Mouse (Mus musculus): Measurements from ENCODE around the gene Dnaja3.

Gene Dnaja3

DNA sequence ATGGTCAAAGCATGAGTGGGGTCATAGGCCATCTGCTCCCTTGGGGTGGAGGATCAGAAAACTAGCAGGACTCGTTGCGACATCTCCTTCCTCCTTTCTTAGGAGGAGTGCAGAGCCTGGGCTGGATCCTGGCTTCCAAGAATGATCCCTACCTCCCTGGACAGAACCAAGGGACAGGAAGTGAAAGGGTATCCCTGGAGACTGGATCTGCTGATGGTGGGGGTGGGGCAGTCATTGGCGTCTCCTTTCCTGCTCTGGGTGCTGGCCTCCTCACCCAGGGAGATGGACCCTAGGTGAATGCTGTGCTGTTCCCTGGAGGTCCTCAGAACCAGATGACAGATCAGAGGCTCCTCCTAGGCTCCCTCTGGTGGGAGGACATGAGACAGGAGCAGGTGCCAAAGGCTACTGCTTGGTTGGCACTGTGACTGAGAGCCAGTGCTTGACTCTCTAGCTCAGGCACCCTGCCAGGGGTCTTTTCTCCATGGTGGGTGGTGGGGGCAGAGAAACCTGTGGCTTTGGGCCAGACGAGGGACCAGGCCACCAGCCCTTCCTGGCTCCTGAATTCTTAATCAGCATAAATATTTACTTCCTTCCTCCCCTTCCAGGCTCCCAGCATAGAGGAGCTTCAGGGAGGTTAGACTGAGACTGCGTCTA, 33.2 kb upstream of the Dnaja3 start:
- peak in 1 of 2 experiments; percentile 33 for DNase-seq (ENCODE audit: low spot score in 2 of 2)

DNA sequence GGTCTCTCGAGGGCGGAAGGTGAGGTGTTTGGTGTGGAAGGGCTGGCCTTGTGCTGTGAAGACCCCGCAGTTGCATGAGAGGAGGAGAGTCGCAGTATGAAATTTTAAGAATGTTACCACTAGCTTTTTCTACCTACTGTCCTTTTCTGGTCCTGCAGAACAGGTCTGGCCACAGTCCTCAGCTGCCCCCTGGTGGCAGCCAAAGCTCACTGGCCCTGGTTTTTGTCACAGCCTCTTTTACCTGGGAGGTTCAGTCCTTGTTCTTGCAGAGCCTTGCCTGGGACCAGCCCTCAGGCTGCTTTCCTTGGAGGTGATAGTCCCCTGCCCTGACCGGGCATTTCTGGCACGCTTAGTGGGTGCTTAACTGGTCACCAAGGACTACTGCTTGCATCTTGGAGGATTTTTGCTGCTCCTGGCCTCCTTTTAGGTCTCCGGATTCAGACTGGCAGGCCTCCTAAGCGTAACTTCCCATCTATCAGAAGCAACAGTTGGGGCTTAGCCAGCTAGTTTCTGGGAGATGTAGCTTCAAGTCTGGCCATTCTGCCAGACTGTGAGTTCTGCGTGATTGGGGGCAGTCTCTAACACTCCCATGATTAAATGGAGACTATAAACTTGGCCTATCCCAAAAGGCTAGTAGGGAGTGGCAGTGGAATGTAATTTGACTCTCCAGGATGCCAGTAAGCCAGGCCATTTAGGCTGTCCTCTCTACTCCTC, 31.8 kb upstream of the Dnaja3 start:
- DNase-seq (ENCODE audit: low spot score in 2 of 2), result peak; percentile 81 to 87

DNA sequence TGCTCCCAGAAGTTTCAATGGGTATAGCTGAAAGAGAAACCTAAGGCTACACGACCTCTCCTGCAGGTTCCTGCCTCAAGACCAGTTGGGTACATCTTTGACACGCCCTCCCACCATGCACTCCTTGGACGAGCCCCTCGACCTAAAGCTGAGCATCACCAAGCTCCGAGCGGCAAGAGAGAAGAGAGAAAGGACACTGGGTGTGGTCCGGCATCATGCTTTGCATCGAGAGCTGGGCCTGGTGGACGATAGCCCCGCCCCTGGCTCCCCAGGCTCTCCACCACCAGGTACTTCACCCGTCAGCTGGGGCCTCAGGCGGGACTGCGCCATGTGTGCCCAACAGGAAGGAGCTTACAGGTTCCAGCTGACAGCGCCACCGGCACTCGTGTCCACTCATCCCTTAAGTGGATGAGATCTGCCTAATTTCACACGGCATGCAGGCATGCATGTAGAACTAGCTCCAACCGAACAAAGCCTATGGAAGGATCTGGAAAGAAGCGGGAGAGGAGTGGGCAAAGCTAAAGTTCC, 31.2 kb upstream of the Dnaja3 start:
- DNase-seq (ENCODE audit: low spot score in 2 of 2), result no peak

DNA sequence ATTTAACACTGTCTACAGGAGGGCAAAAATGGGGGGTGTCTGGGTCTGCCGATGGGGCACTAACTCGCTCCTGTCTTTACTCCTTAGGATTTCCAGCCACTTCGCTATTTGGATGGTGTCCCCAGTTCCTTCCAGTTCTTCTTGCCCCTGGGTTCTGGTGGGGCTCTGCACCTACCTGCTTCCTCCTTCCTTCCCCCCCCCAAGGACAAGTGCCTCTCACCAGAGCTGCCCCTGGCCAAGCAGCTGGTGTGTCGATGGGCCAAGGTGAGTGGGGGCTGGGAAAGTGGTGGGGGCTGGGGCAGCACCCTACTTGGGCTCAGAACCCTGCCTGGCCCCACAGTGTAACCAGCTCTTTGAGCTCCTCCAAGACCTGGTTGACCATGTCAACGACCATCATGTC, 28.6 kb upstream of the Dnaja3 start:
- DNase-seq (ENCODE audit: low spot score in 2 of 2), result no peak

DNA sequence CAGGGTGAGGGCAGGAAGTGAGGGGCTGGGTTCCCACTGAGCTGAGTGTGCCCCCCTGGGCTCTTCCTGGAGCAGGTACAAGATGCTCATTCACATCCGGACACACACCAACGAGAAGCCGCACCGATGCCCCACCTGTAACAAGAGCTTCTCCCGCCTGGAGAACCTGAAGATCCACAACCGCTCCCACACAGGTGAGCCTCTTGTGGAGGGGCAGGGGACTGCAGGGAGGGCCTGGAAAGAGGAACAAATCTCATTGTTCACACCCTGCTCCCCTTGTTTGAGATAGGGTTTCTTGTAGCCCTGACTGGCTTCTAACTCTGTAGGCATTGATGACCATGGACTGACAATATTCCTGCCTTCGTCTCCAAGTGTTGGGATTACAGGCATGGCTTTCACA, 28.1 kb upstream of the Dnaja3 start:
- DNase-seq (ENCODE audit: low spot score in 2 of 2), result no peak

DNA sequence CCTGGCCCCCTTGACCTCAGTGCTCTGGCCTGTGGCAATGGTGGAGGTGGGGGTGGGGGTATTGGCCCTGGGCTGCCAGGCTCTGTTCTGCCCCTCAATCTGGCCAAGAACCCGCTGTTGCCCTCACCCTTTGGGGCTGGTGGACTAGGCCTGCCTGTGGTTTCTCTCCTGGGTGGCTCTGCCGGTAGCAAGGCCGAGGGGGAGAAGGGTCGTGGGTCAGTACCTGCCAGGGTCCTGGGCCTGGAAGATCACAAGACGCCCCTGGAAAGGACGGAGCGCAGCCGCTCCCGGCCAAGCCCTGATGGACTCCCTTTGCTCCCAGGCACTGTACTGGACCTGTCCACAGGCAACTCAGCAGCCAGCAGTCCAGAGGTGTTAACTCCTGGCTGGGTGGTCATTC, 26.1 kb upstream of the Dnaja3 start:
- no peak for DNase-seq (ENCODE audit: low spot score in 2 of 2)

GRCm38 (mm10) chr16:4614639-4615038, 25.1 kb upstream of the Dnaja3 start:
- DNase-seq (ENCODE audit: low spot score in 2 of 2), result no peak

DNA sequence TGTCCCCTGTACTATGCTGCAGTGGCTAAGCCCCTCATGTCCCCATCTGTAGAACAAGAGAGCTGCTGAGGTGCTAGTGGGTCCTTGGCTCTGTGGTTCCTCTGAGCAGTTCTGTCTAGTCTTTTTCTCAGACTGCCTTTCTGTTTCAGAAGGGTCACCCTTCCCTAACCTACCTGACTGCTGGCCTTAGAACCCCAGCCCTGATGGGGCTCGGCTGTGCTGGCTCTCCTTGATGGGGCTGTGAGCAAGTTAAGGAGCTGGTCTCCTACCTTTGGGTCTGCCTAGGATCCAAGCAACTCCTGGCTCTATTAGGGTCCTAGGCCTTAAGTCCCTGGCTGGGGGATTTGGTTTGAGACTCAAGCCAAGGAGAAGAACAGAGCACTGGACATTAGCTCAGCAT, 24.5 kb upstream of the Dnaja3 start:
- no peak for DNase-seq (ENCODE audit: low spot score in 2 of 2)

- no peak for DNase-seq (ENCODE audit: low spot score in 2 of 2)
These were observed 23.0 kb upstream of the Dnaja3 start for GRCm38 (mm10) chr16:4616829-4617228.

DNA sequence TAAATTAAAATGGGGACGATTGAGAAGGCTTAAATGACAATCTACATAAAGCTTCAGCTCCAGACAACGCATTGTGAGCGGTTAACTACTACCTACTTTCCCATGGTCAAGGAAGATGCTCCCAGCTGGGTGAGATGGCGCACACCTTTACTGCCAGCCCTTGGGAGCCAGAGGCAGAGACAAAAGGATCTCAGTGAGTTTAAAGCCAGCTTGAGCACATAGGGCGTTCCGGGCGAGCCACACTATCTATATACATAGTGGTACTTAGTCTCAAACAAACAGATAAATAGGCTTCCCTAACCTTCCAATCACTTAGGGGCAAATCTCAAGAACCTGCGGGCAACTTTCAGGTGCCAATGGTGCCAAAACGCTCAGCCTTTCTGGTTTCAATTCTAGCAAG, 15.7 kb upstream of the Dnaja3 start:
- DNase-seq (ENCODE audit: low spot score in 2 of 2), result no peak

DNA sequence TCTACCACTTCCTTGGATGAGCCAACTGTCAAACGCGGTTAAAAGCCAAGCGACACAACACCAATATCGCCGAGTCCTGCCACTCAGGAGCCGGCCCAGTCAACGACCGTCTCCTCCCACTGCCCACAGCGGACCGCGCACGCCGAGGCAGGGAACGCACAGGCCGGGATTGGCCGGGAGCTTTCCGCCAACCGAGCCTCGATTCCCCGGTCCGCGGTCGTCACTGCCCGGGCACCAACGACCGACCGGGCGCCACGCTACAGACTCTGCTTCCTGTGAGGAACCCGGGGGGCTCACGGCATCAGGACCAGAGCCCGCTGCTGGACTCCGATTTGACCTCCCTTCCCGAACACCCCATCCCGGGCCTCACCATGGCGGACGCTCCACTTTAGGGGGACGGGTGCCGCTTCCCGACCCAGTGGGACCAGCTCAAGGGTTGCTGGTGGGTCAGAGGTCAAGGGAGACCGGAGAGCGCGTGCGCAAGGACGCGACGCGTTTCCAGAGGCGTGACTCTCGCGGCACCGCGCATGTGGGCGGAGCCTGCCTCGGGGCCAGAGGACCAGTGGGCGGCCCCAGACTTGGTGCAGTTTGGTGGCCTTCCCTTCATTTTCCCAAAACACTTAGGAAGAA, 15.2 kb upstream of the Dnaja3 start, which contains the start of gene Pam16:
Gene Pam16, minus strand, starts transcription at position 508 of the 630 bp plus-strand sequence.
- DNase-seq (ENCODE audit: low spot score in 2 of 2), result peak; percentile 92 to 94

GRCm38 (mm10) chr16:4627105-4627504, 12.7 kb upstream of the Dnaja3 start:
- no peak for DNase-seq (ENCODE audit: low spot score in 2 of 2)

- DNase-seq (ENCODE audit: low spot score in 2 of 2), result no peak
These were observed 10.8 kb upstream of the Dnaja3 start for GRCm38 (mm10) chr16:4628898-4629419.

GRCm38 (mm10) chr16:4629950-4630349, 9.8 kb upstream of the Dnaja3 start:
- peak; percentile 73 to 80 for DNase-seq (ENCODE audit: low spot score in 2 of 2)

DNA sequence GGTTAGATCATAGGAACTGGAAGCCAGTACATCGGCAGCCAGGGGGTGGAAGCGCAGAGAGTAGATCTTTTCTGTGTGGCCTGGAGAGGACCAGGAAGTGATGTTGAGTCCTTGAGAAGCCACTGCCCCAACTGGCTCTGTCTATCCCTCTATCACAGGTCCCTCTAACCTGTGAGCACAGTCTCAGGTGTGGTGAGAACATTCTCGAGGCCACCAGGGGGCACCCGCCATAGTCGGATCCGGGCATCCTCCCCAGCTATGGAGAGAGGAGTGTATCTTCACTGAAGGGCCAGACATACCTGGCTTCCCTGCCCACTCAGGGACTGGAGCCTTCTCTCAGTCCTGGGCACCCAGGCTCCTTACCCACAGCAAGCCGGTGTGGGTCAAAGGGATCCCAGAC, 7.7 kb upstream of the Dnaja3 start:
- DNase-seq (ENCODE audit: low spot score in 2 of 2), result no peak

DNA sequence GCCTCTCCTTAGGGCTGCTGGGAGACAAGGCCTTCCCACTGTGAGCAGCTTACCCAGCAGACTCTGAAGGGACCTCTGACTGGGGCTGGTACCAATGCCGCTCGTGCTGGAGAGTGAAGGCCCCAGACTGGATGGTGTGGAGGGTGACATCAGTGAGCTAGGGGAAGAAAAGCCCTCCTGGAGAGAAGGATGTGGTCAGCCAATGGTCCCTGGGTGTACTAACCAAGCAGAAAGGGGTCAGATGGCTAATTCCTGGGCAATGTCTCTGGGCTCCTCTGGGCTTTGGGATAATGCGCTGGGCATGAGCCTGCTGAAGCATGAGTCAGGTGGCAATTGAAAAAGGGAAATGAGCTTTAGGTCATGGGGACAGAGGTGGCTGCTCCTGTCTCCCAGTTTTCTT, 6.1 kb upstream of the Dnaja3 start:
- DNase-seq (ENCODE audit: low spot score in 2 of 2), result no peak

- no peak for DNase-seq (ENCODE audit: low spot score in 2 of 2)
These were observed 5.1 kb upstream of the Dnaja3 start for GRCm38 (mm10) chr16:4634681-4635080.

DNA sequence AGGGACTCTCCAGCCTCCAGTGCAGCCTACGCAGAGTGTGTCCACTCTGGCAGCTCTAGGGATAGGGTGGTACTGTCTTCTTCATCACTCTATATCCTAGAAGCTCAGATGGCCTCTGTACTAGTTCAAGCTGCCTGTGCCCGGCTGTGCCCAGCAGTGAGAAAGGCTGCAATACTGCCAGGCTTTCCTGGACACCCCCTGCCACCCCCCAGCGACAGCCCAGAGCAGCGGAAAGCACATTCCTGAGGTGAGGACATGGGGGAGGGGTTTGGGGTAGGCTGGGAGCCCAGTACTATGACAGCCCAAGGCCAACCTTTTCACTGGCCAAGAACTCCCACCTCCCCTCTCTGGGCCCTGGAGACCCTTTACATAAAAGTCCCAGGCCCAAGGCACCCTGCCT, 4.0 kb upstream of the Dnaja3 start:
- DNase-seq (ENCODE audit: low spot score in 2 of 2), result no peak

- no peak for DNase-seq (ENCODE audit: low spot score in 2 of 2)
These were observed 848 bp upstream of the Dnaja3 start for GRCm38 (mm10) chr16:4638891-4639390.

DNA sequence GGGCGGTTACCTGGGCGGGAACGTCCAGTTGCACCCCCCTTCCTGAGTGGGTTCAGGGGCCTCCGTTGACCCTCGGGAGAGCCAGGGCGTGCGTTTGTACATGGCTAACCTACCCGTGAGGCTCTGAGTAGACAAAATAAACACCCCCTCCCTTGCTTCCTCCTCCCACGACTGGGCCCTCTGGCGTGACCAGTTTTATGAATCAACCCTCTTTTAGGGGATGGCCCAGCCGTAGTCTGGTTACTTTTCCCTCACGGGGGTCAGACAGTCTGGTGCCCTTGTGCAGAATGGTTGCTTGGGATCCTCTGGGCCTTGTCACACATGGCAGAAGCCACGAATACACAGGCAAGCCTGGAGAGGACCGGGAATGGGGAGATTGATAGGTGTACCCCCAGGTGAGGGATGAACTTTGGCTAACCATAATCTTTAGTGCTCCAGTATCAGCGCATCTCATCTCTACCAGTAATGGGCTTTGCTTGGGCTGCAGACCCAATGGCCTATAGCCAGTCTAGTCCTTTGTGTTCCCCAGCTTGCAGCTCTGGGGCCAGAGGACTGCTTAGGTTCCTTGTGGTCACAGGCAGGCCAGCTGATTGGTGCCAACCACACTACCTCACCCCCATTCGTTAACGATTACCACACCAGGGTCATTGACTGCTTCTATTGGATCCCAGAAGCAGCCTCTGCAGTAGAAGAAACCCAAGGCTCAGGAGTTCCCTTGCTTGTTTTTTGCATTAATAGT, 647 bp downstream of the Dnaja3 start:
- no peak for DNase-seq (ENCODE audit: low spot score in 2 of 2)

DNA sequence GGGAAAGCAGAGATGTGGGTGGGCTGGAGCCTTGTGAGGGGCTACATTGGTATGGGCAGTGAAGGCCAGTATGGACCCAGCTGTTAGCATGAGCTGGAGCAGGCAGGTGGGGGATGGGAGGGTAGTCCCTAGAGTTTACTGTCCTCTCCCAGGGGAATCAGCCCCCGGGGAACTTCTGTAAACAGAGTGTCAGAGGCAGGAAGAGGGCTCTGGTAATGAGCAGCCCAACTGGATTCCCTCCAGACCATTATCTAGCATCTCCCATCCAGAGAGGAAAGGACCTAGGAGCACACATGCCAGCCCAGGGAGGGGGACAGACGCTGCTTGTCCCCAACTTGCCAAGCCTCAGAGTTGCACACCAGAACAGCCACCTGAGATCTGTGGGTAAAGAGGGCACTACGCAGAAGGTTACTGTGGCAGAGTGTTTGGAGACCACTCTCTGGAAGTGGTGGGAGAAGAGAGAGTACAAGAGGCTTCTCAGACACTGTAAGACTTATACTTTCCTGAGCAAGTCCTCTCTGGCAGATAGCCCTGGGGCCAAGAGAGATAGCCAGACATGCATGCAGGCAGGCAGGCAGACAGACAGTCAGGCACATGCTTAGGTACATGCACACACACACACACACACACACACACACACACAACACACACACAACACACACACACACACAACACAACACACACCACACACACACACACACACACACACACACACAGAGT, 1.5 kb downstream of the Dnaja3 start:
- no peak for DNase-seq (ENCODE audit: low spot score in 2 of 2)
